Mouse (Mus musculus) lung, adult 2 months (tissue): ENCODE measurements around the gene Ifi47.
"Not testable (repeated sequence)": the region's sequence is repeated elsewhere in the genome, so short reads cannot be mapped to it uniquely, and the experiment has no call there.

ENCODE experiments used
- CTCF ChIP-seq: fragments of 200-500 bp; IDR thresholded peaks from 2 replicates; pipeline ENCODE4 v1.5.1; 2011; ENCODE audit warnings: mild to moderate bottlenecking, low read length, control low read depth; ENCODE audit not compliant: insufficient read depth
- POLR2A ChIP-seq: fragments of 200-500 bp; IDR thresholded peaks from 2 replicates; pipeline ENCODE4 v1.6.1; 2011; ENCODE audit warnings: low read depth, mild to moderate bottlenecking, control low read depth, low read length, borderline replicate concordance; ENCODE audit errors: extremely low read depth

DNA sequence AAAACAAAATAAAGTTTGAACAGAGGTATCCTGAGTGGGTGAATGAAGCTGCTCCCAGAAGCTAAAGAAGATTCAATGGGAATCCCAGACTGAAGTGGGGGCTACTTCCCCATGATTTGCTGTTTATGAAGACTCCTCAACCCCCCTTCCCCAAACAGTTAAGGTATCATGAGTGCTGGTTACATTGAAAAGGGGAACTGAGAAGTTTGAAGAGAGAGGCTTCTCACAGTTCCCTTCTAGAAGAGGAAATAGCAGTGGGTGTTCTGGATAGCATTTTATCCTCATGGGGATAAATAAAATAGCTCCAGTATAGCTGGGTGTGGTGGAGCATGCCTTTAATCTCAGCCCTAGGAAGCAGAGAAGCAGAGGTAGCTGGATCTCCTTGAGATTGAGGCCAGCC is 26.3 kb upstream of the Ifi47 start:
- TF ChIP-seq CTCF, POLR2A: not testable (repeated sequence)
